Mouse (Mus musculus): ENCODE data around the gene Daam1. TPM values are rescaled to one million over a fixed set of nuclear protein-coding genes. Genes with fewer than 3 reads are reported as not detected.
A peak's percentile ranks its signal among the peaks of the same experiment; 100 is the strongest.

Daam1 gene
- total RNA-seq, 2 experiments from 2014 or later, result 64.9 to 69.3 TPM

DNA sequence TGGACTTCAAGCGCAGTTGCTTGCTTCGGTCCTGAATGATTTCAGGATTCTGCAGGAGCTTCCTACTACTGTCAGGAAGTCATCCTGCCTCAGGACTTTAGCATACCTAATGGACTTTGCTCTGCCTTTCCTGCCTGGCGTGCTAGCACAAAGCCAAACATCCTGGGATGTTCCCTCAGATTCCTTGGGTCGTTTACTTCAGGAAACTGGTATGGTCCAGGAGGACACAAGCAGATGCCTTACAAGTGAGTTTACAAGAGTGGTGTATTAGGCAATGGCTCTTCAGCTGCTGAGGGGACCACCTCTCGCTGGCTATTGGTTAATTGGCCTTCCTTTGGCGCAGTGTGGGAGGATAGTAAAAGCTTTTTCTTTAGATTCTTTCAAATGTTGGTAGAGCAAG lies 23.3 kb downstream of the Daam1 start:
- Histone ChIP-seq H3K27ac (peak overlapping the region; percentile 64; the same call in 1 of the 2 replicates), H3K4me3 (no peak overlapping the region)
- no peak for DNase-seq (ENCODE audit: low spot score in 2 of 2)
- TF ChIP-seq CTCF (conservative IDR thresholded peaks at IDR 0.05), result no peak

- DNase-seq (ENCODE audit: low spot score in 2 of 2), result peak in 1 of 2 experiments; percentile 26
- H3K27ac ChIP-seq, result peak overlapping the region; percentile 64
- TF ChIP-seq CTCF (conservative IDR thresholded peaks at IDR 0.05), result no peak
- H3K4me3 ChIP-seq, result no peak overlapping the region; the same call in 1 of the 2 replicates
Observed at GRCm38 (mm10) chr12:71855730-71856479, 25.0 kb downstream of the Daam1 start.

DNA sequence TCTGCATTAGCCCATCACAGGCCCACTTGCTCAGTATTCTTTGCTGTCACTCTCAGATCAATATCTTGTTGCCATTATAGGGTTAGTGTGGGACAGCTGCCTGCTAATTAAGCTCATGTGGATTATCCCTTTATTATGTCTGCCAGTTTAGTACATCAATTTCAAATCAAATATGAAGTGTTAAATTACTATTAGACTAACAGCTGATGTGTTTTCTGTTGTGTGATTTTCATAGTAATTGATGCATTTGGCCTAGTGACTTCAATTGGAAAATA lies 25.5 kb downstream of the Daam1 start:
- Histone ChIP-seq H3K27ac (peak overlapping the region; percentile 64), H3K4me3 (no peak overlapping the region)
- no peak for DNase-seq (ENCODE audit: low spot score in 2 of 2)
- no peak for TF ChIP-seq CTCF (conservative IDR thresholded peaks at IDR 0.05)

DNA sequence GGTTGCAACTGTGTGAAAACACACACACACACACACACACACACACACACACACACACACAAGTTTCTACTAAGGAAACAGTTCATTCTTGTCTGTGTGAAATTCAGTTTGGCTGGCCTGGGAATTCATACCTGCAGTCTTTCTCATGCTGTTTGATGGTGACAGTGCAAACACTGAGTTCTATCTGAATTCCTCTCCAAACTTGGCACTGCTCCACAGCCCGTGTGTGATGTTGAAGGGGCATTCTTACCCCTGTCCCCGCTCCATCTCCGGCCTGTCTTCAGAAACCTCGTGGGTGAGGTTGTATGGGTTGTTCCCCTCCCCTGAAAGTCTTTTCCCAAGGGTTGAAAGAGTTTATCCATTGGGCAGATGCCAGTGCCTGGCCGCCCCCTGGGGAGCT lies 28.2 kb downstream of the Daam1 start:
- DNase-seq (ENCODE audit: low spot score in 2 of 2), result no peak
- no peak for TF ChIP-seq CTCF (conservative IDR thresholded peaks at IDR 0.05)
- Histone ChIP-seq H3K27ac (no peak overlapping the region), H3K4me3 (no peak overlapping the region)

GRCm38 (mm10) chr12:71863846-71864543 lies 33.1 kb downstream of the Daam1 start:
- no peak for TF ChIP-seq CTCF (conservative IDR thresholded peaks at IDR 0.05)
- DNase-seq (ENCODE audit: low spot score in 2 of 2), result no peak
- peak overlapping the region; percentile 58 for H3K27ac ChIP-seq
- H3K4me3 ChIP-seq, result no peak overlapping the region

DNA sequence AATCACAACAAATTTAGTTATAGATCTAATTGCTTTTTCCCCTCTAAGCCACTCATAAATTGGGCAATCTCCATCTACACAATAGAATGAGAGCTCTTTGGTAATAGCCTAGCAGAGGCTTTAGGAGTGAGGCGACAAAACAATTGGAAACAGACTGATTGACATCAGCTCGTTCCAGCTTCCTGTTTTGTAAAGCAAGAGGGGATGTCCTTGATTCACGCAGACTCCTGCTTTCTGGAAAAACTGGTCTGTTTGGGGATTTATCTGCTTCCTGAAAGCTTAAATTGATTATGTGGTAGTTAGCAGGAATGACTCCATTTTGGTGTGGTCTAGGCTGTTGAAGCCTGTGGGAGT lies 33.6 kb downstream of the Daam1 start:
- Histone ChIP-seq H3K27ac (peak overlapping the region; percentile 58), H3K4me3 (no peak overlapping the region)
- TF ChIP-seq CTCF (conservative IDR thresholded peaks at IDR 0.05), result no peak
- no peak for DNase-seq (ENCODE audit: low spot score in 2 of 2)

- no peak for DNase-seq (ENCODE audit: low spot score in 2 of 2)
- no peak overlapping the region for H3K27ac ChIP-seq
- no peak overlapping the region for H3K4me3 ChIP-seq
- no peak for TF ChIP-seq CTCF (conservative IDR thresholded peaks at IDR 0.05)
Observed at GRCm38 (mm10) chr12:71865937-71866336, 35.1 kb downstream of the Daam1 start.

GRCm38 (mm10) chr12:71867345-71868240 lies 36.7 kb downstream of the Daam1 start:
- no peak for TF ChIP-seq CTCF (conservative IDR thresholded peaks at IDR 0.05)

GRCm38 (mm10) chr12:71870644-71871043 lies 39.8 kb downstream of the Daam1 start:
- Histone ChIP-seq H3K4me3 (no peak overlapping the region), H3K27ac (0 out of 2 replicates have a peak overlapping the region, but pooled peaks have one; percentile 8)
- DNase-seq (ENCODE audit: low spot score in 2 of 2), result no peak
- TF ChIP-seq CTCF (conservative IDR thresholded peaks at IDR 0.05), result no peak

More at GRCm38 (mm10) chr12:71867345-71868240, 36.7 kb downstream of the Daam1 start:
- Histone ChIP-seq H3K4me3 (no peak overlapping the region), H3K27ac (no peak overlapping the region)
- no peak for DNase-seq (ENCODE audit: low spot score in 2 of 2)

DNA sequence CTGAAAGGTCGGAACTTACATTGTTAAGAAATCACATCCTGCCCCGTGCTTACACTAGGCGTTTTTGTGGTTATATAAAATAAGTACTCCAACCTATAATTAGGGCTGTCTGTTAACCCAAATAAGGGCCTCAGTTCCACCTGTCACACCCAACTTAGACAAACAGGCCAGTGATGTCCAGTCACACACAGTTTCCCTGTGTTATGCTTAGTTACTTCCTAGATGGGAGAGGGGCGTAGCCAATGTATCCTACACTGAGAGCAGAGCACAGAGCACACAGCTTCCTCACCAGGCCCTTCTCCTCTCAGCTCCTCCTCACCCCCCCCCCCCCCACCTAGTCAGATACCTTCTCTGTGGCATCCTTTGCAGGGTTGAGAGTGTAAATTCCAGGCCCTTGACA lies 41.5 kb downstream of the Daam1 start:
- DNase-seq (ENCODE audit: low spot score in 2 of 2), result no peak
- Histone ChIP-seq H3K27ac (no peak overlapping the region), H3K4me3 (no peak overlapping the region)
- TF ChIP-seq CTCF (conservative IDR thresholded peaks at IDR 0.05), result no peak

DNA sequence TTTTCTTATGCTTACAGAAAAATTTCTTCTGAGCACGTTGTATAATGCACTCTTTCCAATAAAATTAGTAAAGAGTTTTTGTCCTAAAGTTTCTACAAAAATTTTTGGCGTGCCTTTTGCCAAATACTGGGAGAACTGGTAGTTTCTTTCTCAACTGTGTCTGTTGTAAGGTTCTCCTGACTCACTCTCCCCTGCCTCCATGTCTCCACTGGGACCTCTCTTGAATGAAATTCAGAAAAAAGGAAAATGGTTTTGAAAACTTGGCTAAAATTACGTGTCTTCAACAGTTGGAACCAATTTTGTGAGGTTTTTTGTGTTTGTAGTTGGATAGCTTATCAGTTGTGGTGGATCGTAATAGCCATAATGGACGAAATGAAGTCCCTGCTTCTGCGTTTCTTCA lies 43.7 kb downstream of the Daam1 start:
- no peak for TF ChIP-seq CTCF (conservative IDR thresholded peaks at IDR 0.05)
- H3K27ac ChIP-seq, result no peak overlapping the region
- DNase-seq (ENCODE audit: low spot score in 2 of 2), result no peak
- H3K4me3 ChIP-seq, result no peak overlapping the region

DNA sequence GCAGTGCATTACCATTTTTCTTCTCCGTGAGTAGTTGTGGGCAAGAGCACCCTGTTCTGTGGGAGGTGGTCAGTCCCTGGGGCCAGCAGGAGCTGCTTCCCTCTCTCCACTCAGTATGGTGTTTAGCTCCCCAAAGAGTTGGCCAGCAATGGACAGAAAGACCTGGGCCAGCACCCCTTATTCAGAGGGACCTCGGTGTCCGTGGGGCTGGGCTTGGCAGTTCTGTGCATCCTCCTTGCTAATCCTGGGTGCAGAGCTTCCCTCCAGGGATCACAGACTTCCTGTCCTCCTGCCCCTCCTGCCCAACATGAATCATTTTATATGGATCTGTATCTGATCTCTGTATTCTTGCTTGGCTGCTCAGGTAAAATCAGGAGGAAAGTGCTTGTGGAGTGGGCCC lies 44.1 kb downstream of the Daam1 start:
- H3K27ac ChIP-seq, result no peak overlapping the region; the same call in 1 of the 2 replicates
- TF ChIP-seq CTCF (conservative IDR thresholded peaks at IDR 0.05), result no peak
- no peak overlapping the region for H3K4me3 ChIP-seq
- no peak for DNase-seq (ENCODE audit: low spot score in 2 of 2)

Data from layer of hippocampus, adult 2 months (tissue).